Mouse (Mus musculus) hindbrain, embryonic 14.5 days (tissue): ENCODE results near the gene Lrriq1. TPM values are rescaled to one million over a fixed set of nuclear protein-coding genes. Genes with fewer than 3 reads are reported as not detected.
A peak's percentile ranks its signal among the peaks of the same experiment; 100 is the strongest.

Source experiments
- ATAC-seq: fragments of 200-750 bp; cut with Nextera tagmentation; 2 replicates; pipeline ENCODE4 v1.8.0; 2017; ENCODE audit warnings: moderate number of reproducible peaks, mild to moderate bottlenecking, moderate TSS enrichment, moderate library complexity; ENCODE audit not compliant: low FRiP score
- DNase-seq: peaks from one replicate; pipeline ENCODE4 v3.0.0-alpha.2; 2015; ENCODE audit warnings: low spot score
- H3K27ac ChIP-seq: fragments of 300-500 bp; sonication (generic); 2 replicates; pipeline ENCODE4 v1.5.1; 2014; ENCODE audit warnings: mild to moderate bottlenecking, moderate library complexity
- H3K27me3 ChIP-seq: fragments of 300-500 bp; sonication (generic); 2 replicates; pipeline ENCODE4 v1.6.1; 2014; ENCODE audit warnings: mild to moderate bottlenecking, low read length, mixed read lengths; ENCODE audit not compliant: control insufficient read depth, insufficient read depth
- H3K36me3 ChIP-seq: fragments of 300-500 bp; sonication (generic); replicated peaks from 2 replicates; pipeline ENCODE4 v1.6.1; 2014; ENCODE audit not compliant: control insufficient read depth, insufficient read depth
- H3K4me1 ChIP-seq: fragments of 300-500 bp; sonication (generic); replicated peaks from 2 replicates; pipeline ENCODE4 v1.6.1; 2014; ENCODE audit warnings: antibody characterized with exemption, low read length, mixed read lengths; ENCODE audit not compliant: control insufficient read depth, insufficient read depth
- H3K4me2 ChIP-seq: fragments of 300-500 bp; sonication (generic); replicated peaks from 2 replicates; pipeline ENCODE4 v1.6.1; 2014; ENCODE audit warnings: mild to moderate bottlenecking, moderate library complexity
- H3K4me3 ChIP-seq: fragments of 300-500 bp; sonication (generic); replicated peaks from 2 replicates; pipeline ENCODE4 v1.5.1; 2014; ENCODE audit warnings: mild to moderate bottlenecking, low read length
- H3K9ac ChIP-seq: fragments of 300-500 bp; sonication (generic); 2 replicates; pipeline ENCODE4 v1.6.1; 2014
- H3K9me3 ChIP-seq: fragments of 300-500 bp; sonication (generic); 2 replicates; pipeline ENCODE4 v1.6.1; 2016; ENCODE audit warnings: low read length; ENCODE audit not compliant: control insufficient read depth
- WGBS: fragments of 180-500 bp; shearing (Covaris S2); extraction: QIAGEN DNeasy Blood & Tissue Kit; methylation state at CpG from one replicate; pipeline ENCODE4 v1.1.7; 2014; 5-methylcytosine and 5-hydroxymethylcytosine counted together
- polyA plus RNA-seq: library from polyadenylated mRNA; unstranded; fragments of >200 nt; fragmentation: Nextera tagmentation; extraction: Ambion mirVana; gene quantifications from 2 replicates; pipeline ENCODE4 v1.2.1, GENCODE M21; 2014

The Lrriq1 gene
- polyA plus RNA-seq, 1 experiment from 2014 or later = 7.3 TPM

DNA sequence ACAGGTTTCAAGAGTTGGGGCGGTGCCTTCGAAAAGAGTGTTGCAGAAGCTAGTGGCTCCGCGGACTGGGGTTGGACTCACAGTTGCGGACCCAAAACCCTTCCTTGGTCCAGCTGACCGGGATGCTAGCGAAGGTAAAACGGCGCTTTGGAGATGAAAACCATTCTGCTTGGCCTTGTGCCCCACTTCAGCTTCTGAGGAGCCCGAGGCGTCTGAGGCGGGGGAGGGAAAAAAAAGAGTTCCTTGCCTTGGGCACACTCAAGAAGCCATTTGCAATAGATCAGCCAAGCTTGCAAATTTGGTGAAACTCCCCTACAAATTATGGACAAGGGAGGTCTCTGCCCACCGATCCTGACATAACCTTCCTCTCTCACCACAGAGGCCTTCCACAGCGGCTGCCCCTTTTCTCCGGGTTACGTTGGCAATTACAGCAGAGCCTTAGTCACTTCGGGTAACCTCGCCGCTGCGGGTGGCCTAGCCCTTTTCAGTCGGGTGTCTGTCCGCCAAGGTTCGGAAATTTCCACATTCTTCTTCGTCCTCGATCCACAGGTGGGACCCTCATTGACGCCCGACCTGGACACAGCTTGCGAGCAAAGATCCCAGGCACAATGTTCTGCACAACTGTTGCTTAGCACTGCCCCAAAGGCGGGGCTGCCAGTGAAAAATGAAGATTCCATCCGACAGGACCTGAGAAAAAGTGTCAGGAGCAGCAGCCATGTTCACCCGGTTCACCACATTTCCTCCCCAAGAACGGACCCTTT is 206.2 kb downstream of the Lrriq1 start, which contains the start of gene Alx1:
Alx1 (minus strand) TSS at position 486 of the 761 bp plus-strand sequence.
- ATAC-seq (no peak), DNase-seq (no peak)
- Histone ChIP-seq H3K4me3 (no peak within 1 kb of the TSS), H3K4me1 (no peaks in the 10 kb centered on the region; the same call in 1 of the 2 replicates), H3K27me3 (peaks cover 89% of the 10 kb centered on the region), H3K36me3 (no peaks in the 10 kb centered on the region), H3K27ac (no peak within 1 kb of the TSS), H3K9ac (no peak within 1 kb of the TSS), H3K9me3 (no peaks in the 10 kb centered on the region), H3K4me2 (no peak within 1 kb of the TSS)
- 1% methylated on average over 32 of the region's 32 CpGs for WGBS

DNA sequence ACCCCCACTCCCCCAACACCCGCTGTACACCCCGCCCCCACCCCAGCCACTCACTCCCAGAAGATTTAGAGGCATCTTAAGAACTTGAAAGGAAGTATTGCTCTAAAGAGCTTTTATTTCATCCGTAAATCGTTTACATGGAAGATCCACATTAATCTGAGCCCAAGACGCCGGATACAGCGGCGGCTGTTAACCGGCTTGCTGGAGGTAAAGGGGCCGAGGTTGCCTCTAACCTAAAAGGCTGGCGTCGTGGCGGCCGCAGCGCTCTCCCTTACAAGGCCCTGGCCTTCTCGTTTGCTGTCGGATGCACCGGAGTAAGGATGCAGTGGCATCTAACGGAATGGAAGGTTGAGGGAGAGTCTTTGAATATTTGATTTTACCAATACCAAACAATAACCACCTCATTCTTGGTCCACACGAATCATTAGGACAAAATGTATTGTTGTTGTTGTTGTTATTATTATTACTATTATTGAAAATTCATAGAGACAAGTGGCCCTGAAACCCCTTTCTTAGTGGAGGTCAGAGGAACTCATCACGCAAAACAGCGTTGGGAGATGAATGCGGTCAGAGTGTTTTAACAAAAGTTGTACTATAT is 206.9 kb downstream of the Lrriq1 start:
- no peak for ATAC-seq
- H3K9me3 ChIP-seq = no peaks in the 10 kb centered on the region
- under 1% methylated on average over 23 of the region's 23 CpGs for WGBS
- no peaks in the 10 kb centered on the region; the same call in 1 of the 2 replicates for H3K4me1 ChIP-seq
- H3K9ac ChIP-seq = no peak overlapping the region
- peaks cover 84% of the 10 kb centered on the region for H3K27me3 ChIP-seq
- DNase-seq = no peak
- no peak overlapping the region for H3K27ac ChIP-seq
- no peak overlapping the region for H3K4me2 ChIP-seq
- no peaks in the 10 kb centered on the region for H3K36me3 ChIP-seq
- H3K4me3 ChIP-seq = no peak overlapping the region

DNA sequence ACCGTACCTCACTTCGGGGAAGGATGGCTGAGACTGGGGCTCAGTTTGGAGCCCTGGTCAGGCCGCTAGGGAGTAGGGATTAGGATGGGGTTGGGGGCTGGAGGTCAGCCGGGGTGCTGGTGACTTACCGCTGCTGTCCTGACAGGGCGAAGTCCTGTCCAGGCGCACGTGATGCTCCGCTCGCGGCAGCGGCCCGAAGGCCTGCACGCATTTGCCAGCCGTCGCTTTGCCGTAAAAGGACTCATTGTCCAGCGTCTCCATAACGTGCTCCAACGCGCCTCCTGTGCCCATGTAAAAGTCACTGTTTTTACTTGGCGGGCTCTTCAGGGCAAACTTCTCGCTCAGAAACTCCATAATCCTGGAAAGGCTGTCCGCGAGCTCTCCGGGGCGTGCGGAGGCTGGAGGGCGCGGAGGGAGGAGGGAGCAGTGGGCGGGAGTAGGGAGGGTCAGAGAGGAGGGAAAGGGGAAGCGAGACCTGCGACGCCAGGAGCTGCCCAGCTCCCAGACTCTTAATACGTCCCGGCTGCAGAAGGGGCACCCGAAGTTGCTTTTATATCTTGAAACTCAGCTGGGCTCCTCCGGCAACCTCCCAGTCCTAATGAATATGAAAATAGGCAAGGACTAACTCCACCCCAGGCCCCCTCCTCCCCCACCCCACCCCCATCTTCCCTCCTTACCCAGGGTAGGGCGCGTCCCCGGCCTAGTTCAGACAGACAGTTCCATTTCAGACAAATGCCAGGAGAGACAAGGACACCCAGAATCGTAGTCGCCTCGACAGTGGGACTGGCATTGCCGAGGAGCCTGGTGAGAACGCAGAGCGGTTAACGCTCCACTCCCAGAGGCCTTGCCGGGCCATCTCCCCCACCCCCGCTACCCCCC is 207.6 kb downstream of the Lrriq1 start:
- no peak overlapping the region for H3K27ac ChIP-seq
- peak; percentile 62 for ATAC-seq
- peaks cover 85% of the 10 kb centered on the region for H3K27me3 ChIP-seq
- peak overlapping the region; percentile 6 for H3K4me3 ChIP-seq
- WGBS = under 1% methylated on average over 49 of the region's 50 CpGs
- no peak overlapping the region for H3K9ac ChIP-seq
- H3K9me3 ChIP-seq = no peaks in the 10 kb centered on the region
- peak overlapping the region; percentile 40 for H3K4me2 ChIP-seq
- no peaks in the 10 kb centered on the region for H3K36me3 ChIP-seq
- no peak for DNase-seq
- no peaks in the 10 kb centered on the region; the same call in 1 of the 2 replicates for H3K4me1 ChIP-seq

DNA sequence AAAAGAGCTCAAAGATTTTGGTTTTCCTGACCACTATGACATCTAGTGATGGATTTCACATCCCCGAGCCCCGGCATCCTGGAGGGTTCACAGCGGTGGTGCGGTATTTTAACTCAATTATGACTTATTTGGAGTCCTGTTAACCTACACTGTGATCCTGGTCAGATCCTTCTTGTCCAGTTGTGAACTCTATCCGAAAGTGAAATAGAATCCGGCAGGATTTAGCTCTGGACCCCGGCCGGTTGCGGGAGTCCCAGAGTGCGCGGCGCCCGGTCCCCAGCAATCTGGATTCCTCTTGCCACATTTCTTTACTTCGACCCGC is 208.2 kb downstream of the Lrriq1 start:
- DNase-seq (no peak), ATAC-seq (no peak)
- Histone ChIP-seq H3K27me3 (peaks cover 81% of the 10 kb centered on the region), H3K9me3 (no peaks in the 10 kb centered on the region), H3K27ac (no peak overlapping the region), H3K4me2 (peak overlapping the region; percentile 40; the same call in 1 of the 2 replicates), H3K4me1 (no peaks in the 10 kb centered on the region; the same call in 1 of the 2 replicates), H3K36me3 (no peaks in the 10 kb centered on the region), H3K4me3 (peak overlapping the region; percentile 6), H3K9ac (no peak overlapping the region)
- 1% methylated on average over 15 of the region's 15 CpGs for WGBS

DNA sequence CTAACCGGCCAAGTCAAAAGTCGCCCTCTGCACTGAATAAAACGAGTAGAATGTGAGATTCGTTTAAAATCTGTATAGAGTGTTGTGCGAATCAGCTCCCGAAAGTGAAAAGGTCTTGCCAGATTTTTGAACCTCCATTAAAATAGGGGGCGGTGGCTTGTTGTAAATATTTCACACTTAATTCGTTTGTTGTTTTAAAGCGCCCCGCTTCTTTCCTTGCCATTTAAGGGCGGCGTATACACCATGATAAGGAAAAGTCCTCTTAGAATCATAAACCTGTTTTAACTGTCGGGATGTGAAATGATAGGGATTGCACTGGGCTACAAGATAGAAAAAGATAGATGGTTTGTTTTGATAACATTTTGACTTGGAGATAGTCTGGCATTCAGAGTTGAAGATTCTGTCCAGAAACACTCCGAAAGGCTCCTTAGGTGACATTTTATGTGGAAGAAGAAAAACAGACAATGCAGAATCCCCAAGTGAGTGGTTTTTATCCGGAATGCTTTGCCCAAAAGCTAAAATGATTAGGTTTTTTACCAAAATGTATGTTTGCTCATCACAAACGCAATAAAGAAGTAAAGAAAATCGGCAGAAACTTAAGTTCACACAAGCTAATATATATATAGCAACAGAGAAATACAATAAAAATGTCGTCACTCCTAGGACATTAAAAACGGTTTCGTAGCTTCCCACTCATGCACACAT is 208.7 kb downstream of the Lrriq1 start:
- peaks cover 78% of the 10 kb centered on the region for H3K27me3 ChIP-seq
- ATAC-seq (no peak), DNase-seq (peak; percentile 65)

DNA sequence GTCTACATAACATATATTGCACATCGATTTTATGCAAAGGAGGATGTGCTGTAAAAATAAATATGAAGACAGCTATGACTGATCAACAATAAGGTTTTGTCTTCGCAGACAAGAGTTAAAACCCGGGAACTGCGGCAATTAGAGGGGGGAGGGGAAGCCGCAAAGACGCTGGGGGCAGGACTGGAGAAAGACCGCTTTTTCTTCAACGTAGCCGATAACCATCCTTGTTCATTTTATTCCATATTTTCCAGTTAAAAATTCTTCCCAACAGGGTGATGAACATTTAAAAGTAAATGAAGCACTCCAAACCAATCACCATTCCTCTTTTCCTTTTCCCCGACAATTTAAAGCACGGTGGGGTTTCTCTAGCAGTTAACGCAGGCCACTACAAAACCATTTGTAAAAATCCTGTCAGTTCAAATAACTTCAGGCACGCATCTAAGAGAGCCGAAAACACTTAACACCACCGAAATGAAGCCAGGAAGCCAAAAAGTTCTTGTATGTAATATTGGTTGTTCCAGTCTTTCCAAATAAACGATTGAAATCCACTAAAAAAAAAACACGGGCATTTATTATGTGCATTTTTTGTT is 209.4 kb downstream of the Lrriq1 start:
- H3K9me3 ChIP-seq = no peaks in the 10 kb centered on the region
- H3K4me2 ChIP-seq = no peak overlapping the region
- no peak overlapping the region for H3K9ac ChIP-seq
- H3K27me3 ChIP-seq = peaks cover 73% of the 10 kb centered on the region
- no peaks in the 10 kb centered on the region; the same call in 1 of the 2 replicates for H3K4me1 ChIP-seq
- no peak overlapping the region for H3K27ac ChIP-seq
- H3K36me3 ChIP-seq = no peaks in the 10 kb centered on the region
- ATAC-seq (no peak), DNase-seq (peak; percentile 65)
- no peak overlapping the region for H3K4me3 ChIP-seq
- WGBS = under 1% methylated on average over 17 of the region's 17 CpGs

More for the DNA sequence above, 208.7 kb downstream of the Lrriq1 start:
- Histone ChIP-seq H3K36me3 (no peaks in the 10 kb centered on the region), H3K9me3 (no peaks in the 10 kb centered on the region), H3K4me3 (no peak overlapping the region), H3K4me1 (no peaks in the 10 kb centered on the region; the same call in 1 of the 2 replicates), H3K9ac (no peak overlapping the region), H3K27ac (no peak overlapping the region), H3K4me2 (no peak overlapping the region)
- under 1% methylated on average over 20 of the region's 20 CpGs for WGBS

DNA sequence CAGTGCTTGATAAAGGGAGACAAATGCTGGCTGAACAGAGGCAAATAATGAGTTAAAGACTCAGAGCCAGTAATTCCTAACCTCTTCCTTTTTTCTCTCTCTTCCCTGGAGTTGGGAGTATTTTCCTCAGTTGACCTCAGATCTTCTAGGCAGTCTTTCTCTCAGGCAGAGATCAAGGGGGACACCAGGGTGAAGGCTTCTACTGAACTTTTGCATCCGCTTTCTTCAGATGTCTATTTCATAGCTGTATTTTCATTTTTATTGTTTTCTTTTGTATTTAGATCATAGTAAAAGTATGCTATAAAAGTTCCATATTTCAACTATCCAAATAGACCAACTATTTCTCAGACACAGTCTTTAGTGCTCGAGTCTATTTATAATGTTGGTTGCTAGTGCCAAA is 233.6 kb downstream of the Lrriq1 start:
- Histone ChIP-seq H3K4me1 (no peaks in the 10 kb centered on the region), H3K9me3 (no peaks in the 10 kb centered on the region), H3K36me3 (no peaks in the 10 kb centered on the region), H3K27ac (no peak overlapping the region), H3K4me3 (no peak overlapping the region), H3K4me2 (no peak overlapping the region), H3K9ac (no peak overlapping the region), H3K27me3 (no peaks in the 10 kb centered on the region)
- ATAC-seq = no peak
- DNase-seq = no peak
- 86% methylated on average over 2 of the region's 2 CpGs for WGBS

DNA sequence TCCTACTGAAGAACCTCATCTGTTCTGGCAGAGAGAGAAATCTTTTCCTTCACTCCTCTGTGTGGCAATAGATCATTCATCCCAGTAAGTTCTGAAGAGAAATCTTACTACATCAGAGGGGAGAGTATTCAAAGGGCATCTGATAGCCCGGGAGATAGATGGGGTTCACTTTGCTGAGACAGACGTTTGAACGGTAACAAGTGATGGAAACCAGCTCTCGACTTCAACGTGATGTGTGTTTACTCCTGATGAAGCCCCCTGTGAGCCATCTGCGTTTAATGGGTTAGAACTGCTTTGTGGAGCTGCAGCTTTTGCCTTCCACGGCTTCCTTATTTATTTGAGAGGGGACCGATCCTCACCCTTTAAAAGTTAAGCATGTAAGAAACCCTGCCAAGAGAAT is 235.2 kb downstream of the Lrriq1 start:
- no peaks in the 10 kb centered on the region for H3K27me3 ChIP-seq
- H3K36me3 ChIP-seq = no peaks in the 10 kb centered on the region
- 61% methylated on average over 8 of the region's 8 CpGs for WGBS
- no peak for DNase-seq
- no peaks in the 10 kb centered on the region for H3K4me1 ChIP-seq
- no peak overlapping the region for H3K4me3 ChIP-seq
- ATAC-seq = no peak
- H3K4me2 ChIP-seq = no peak overlapping the region
- no peak overlapping the region for H3K27ac ChIP-seq
- no peaks in the 10 kb centered on the region for H3K9me3 ChIP-seq
- H3K9ac ChIP-seq = no peak overlapping the region
